Mouse (Mus musculus) midbrain, embryonic 10.5 days (tissue): ENCODE measurements at regions not wholly inside any gene's neighbourhood (a gene's known extent, or its start where the extent isn't known, plus 50 kb on each side); places are given as distances from the start of the nearest gene placed in this dataset.
A peak's percentile ranks its signal among the peaks of the same experiment; 100 is the strongest.
"Not testable (repeated sequence)": the region's sequence is repeated elsewhere in the genome, so short reads cannot be mapped to it uniquely, and the experiment has no call there.

Experiments
- DNase-seq: peaks from one replicate; pipeline ENCODE4 v3.0.0-alpha.2; 2017; ENCODE audit warnings: low spot score
- H3K27ac ChIP-seq: fragments of 300-500 bp; sonication (generic); replicated peaks from 2 replicates; pipeline ENCODE4 v1.5.1; 2016; ENCODE audit warnings: mild to moderate bottlenecking
- H3K27me3 ChIP-seq: fragments of 300-500 bp; sonication (generic); 2 replicates; pipeline ENCODE4 v1.6.1; 2016; ENCODE audit warnings: low read depth, mild to moderate bottlenecking; ENCODE audit not compliant: poor library complexity, severe bottlenecking
- H3K36me3 ChIP-seq: fragments of 300-500 bp; sonication (generic); 2 replicates; pipeline ENCODE4 v1.6.1; 2016; ENCODE audit warnings: mild to moderate bottlenecking, moderate library complexity
- H3K4me1 ChIP-seq: fragments of 300-500 bp; sonication (generic); 2 replicates; pipeline ENCODE4 v1.6.1; 2016
- H3K4me3 ChIP-seq: fragments of 300-500 bp; sonication (generic); 2 replicates; pipeline ENCODE4 v1.5.1; 2016; ENCODE audit warnings: mild to moderate bottlenecking, moderate library complexity
- H3K9me3 ChIP-seq: fragments of 300-500 bp; sonication (generic); replicated peaks from 2 replicates; pipeline ENCODE4 v1.6.1; 2016; ENCODE audit warnings: mild to moderate bottlenecking
- WGBS: fragments of 180-500 bp; shearing (Covaris S2); methylation state at CpG from one replicate; pipeline ENCODE4 v1.1.7; 2016; 5-methylcytosine and 5-hydroxymethylcytosine counted together

DNA sequence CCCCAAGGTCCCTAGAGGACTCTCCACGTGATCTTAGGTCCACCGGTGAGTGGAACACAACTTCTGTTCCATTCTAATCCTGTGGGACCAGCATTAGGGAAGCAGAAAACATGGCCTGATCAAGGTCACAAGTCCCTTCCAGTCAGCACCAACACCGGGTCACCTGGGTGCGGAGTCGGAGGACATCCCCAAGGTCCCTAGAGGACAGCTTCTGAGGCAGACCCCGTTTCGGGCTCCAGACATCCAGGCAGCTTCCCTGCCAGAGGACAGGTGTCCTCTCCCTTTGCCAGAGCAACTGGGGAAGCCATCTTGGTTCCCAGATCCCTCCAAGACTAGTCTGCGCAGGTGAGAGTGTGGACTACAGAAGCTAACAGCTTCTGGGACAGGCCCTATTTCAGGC lies 111.4 kb upstream of the Trpc7 start:
- not testable (repeated sequence) for DNase-seq, H3K27ac ChIP-seq, H3K27me3 ChIP-seq, H3K36me3 ChIP-seq, H3K4me1 ChIP-seq, H3K4me3 ChIP-seq, H3K9me3 ChIP-seq
- 90% methylated on average over 8 of the region's 8 CpGs for WGBS

DNA sequence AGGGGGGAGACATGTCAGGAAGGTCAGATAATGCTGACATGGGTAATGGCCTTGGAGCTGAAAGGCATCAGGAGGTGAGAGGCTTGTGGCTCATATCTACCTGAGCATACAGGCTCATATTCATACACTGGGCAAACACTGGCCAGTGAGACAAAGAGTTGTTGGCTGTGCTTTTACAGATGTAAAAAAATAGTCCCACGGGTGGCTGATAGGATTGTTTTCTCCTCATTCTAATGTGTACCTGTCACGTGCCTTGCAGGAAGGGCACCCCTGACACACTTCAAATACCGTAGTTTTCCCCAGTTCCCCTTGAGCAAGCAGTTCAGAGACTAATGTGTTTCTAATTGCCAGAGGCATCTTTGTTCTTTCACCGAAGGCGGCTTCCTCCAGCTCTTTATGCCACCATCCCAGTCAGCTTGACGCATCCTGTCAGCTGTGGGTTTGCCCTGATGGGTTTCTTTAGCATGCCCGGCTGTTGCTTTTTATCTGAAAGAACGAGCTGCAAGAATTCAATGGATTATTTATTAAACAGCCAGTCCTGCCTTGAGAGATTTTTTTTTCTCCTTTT lies 107.9 kb upstream of the Trpc7 start:
- Histone ChIP-seq H3K4me1 (peaks cover 5% of the 10 kb centered on the region; the same call in 1 of the 2 replicates), H3K27me3 (no peaks in the 10 kb centered on the region), H3K4me3 (no peak overlapping the region), H3K36me3 (no peaks in the 10 kb centered on the region), H3K27ac (no peak overlapping the region), H3K9me3 (no peaks in the 10 kb centered on the region)
- no peak for DNase-seq
- WGBS, result 57% methylated on average over 8 of the region's 8 CpGs

DNA sequence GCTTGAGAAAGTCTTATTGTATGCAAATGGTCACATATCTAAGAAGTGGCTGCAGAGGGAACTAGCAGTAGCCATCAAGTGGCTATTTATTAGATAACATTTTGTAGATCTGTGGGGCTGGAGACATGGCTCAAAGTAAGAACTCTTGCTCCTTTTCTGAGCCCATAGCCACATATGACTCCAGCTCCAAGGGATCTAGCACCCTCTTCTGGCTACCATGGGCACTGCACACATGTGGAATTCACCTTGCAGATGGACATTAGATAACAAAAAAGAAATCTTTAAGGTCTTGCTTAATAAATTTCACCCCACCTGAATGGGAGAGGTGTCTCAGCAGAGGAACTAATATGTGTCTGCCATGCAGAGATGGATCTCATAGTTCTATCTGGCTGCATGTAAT lies 96.2 kb upstream of the Trpc7 start:
- no peak for DNase-seq
- no peaks in the 10 kb centered on the region for H3K27me3 ChIP-seq
- H3K4me1 ChIP-seq, result no peaks in the 10 kb centered on the region
- no peak overlapping the region for H3K27ac ChIP-seq
- H3K36me3 ChIP-seq, result no peaks in the 10 kb centered on the region
- H3K9me3 ChIP-seq, result peaks cover 5% of the 10 kb centered on the region; the same call in 1 of the 2 replicates
- H3K4me3 ChIP-seq, result no peak overlapping the region

DNA sequence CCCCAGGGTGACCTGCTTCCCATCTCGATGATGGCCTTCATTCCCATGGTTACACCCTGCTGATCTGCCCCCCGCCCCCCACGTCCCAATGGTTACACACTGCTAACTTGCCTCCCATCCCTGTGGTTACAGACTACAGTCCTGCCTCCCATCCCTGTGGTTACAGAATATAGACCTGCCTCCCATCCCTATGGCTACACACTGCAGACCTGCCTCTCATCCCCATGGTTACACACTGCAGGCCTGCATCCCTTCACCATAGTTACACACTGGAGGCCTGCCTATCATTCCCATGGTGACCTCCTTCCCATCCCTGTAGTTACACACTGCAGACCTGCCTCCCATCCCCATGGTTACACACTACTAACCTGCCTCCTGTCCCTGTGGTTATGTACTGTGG lies 78.3 kb upstream of the Trpc7 start:
- Histone ChIP-seq H3K36me3 (no peaks in the 10 kb centered on the region), H3K4me3 (no peak overlapping the region), H3K9me3 (peaks cover 9% of the 10 kb centered on the region; the same call in 1 of the 2 replicates), H3K27me3 (no peaks in the 10 kb centered on the region), H3K27ac (no peak overlapping the region), H3K4me1 (no peaks in the 10 kb centered on the region)
- 87% methylated on average over 3 of the region's 3 CpGs for WGBS
- DNase-seq, result no peak

DNA sequence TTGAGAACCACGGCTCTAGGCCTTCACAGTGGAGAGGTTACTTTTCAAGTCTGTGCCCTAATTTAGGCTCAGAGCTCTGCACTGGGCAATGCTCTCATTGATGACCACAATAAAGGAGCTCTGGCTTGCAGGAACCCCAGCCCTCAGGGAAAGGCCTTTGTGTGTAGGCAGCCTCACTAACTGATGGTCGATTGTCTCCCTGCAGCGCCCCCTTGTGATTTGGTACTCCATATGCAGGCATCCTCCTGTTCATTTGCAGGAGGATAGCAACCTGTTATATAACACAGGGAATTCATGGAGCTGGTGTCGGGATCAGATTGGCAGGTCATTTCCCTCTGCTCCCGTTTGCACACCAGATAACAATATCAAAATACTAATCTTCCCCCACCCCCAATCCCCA lies 59.6 kb upstream of the Trpc7 start:
- H3K27ac ChIP-seq, result no peak overlapping the region
- no peaks in the 10 kb centered on the region for H3K9me3 ChIP-seq
- H3K36me3 ChIP-seq, result no peaks in the 10 kb centered on the region
- H3K4me3 ChIP-seq, result no peak overlapping the region
- 49% methylated on average over 5 of the region's 5 CpGs for WGBS
- no peaks in the 10 kb centered on the region for H3K27me3 ChIP-seq
- peak; percentile 25 for DNase-seq
- no peaks in the 10 kb centered on the region for H3K4me1 ChIP-seq

DNA sequence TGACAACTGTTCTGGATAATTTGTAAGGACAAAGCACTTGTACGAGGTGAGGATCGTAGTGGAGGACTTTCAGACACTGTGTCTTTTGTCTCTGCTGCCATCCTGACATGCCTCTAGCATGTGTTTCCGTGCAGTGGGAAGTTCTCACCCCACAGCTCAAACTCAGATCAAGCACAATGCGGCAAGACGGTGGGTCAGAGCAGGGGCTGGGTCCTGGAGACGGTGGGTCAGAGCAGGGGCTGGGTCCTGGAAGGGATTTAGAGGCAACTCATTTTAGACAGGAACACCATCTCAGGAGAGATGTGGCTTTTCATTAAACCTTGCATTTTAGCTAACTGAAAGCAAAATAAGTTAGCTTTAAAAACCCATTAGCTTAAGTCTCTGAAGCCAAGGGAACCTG lies 52.3 kb upstream of the Trpc7 start:
- H3K36me3 ChIP-seq, result no peaks in the 10 kb centered on the region
- no peak overlapping the region for H3K27ac ChIP-seq
- no peaks in the 10 kb centered on the region for H3K9me3 ChIP-seq
- no peaks in the 10 kb centered on the region for H3K27me3 ChIP-seq
- H3K4me3 ChIP-seq, result no peak overlapping the region
- 89% methylated on average over 6 of the region's 6 CpGs for WGBS
- 0 out of 2 replicates have a peak, but pooled peaks cover 9% of the 10 kb centered on the region for H3K4me1 ChIP-seq
- DNase-seq, result peak; percentile 9

DNA sequence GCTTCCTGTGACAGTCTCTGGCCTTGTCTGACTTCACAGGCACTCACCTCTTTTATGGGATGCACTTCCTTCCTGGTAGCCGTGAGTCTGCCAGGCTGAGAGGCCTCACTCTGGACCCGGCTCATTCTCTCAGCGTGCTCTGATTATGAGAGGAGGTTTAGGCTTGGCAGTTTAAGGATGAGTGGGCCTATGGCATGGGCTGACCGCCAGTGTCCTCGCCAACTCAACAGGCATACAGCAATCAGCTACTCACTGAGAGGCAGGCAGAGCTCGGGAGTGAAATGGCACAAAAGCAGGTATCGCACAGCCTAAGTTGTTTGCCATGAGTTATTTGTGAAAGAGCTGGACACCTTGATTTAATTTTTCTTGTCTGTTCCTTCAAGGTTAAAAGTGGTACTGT lies 51.5 kb upstream of the Trpc7 start:
- Histone ChIP-seq H3K9me3 (no peaks in the 10 kb centered on the region), H3K27me3 (no peaks in the 10 kb centered on the region), H3K4me3 (no peak overlapping the region), H3K36me3 (no peaks in the 10 kb centered on the region), H3K27ac (no peak overlapping the region), H3K4me1 (0 out of 2 replicates have a peak, but pooled peaks cover 9% of the 10 kb centered on the region)
- WGBS, result 89% methylated on average over 7 of the region's 7 CpGs
- no peak for DNase-seq
